Mouse (Mus musculus): ENCODE measurements around the gene G0s2.

Gene G0s2

DNA sequence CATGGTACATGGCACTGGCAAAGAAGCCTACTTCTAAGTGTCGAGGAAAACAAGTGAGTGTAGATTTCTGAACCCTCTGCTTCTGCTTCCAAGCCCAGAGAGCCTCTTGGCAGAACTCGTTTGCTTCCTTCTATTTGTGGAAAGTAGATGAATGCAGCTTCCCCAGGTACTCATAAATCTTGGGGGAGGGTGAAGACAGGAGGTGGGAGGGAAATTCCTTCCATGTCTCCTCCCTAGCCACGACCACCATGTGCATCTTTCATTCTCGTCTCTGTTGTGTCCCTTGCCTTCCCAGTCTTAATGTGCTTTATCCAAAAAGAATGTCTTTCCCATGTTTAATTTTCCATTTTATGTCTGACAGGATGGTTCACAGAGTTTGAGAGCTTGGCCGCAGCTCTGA is 20.4 kb downstream of the G0s2 start:
- DNase-seq (ENCODE audit: low read depth): no peak

- no peak for DNase-seq (ENCODE audit: low read depth)
Measured at GRCm38 (mm10) chr1:193251386-193251785, 21.6 kb downstream of the G0s2 start.

GRCm38 (mm10) chr1:193250026-193250425 is 23.0 kb downstream of the G0s2 start:
- no peak for DNase-seq (ENCODE audit: low read depth)

- no peak for DNase-seq (ENCODE audit: low read depth)
Measured at GRCm38 (mm10) chr1:193244235-193244634, 28.8 kb downstream of the G0s2 start.

DNA sequence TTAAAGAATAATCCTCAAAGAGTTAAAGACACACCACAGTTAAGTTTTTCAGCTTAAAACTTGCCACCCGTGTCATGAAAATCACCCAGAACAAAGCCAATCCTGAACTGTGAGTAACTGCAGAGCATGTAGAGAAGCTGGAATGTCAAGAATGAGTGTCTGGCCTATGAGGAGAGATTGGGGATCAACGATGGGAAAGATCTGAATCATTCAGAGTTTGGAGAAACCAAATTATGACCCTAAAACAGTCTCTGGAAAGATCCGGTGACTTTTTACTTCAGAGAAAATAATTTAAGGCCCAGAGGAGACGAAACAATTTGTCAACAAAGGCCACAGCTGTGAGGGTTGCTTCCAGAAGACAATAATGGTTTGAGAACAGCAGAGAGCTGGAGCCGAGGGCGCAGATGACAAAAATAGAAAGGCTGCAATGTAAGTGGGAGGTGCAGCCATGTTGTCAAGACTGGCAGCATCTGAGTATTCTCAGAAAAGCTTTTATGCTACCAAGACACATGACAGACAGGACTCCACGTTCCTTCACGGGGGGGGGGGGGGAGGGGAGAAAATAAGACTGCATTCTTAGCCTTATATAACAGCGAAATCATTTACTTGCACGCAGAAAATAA is 29.3 kb downstream of the G0s2 start:
- peak; percentile 49 for DNase-seq (ENCODE audit: low read depth)

GRCm38 (mm10) chr1:193242863-193243262 is 30.2 kb downstream of the G0s2 start:
- DNase-seq (ENCODE audit: low read depth): no peak

DNA sequence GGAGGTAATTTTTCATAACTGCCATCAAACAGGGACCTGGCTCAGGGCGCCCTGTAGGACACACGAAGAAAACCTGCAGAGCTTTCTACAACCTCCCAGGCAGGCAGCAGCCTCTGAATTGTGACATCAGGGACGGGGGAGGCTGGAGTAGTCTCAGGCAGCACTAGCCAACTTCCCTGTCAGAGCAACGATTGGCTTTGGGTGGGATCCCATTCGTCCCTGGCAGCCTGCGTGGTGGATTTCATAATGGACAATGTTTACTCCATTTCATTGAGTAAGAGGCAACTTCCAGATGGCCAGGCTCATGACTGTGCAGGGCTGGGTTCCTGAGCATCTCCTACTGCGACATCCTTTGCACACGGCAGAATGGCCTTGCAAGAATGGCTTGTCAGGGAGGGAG is 30.8 kb downstream of the G0s2 start:
- peak; percentile 98 for DNase-seq (ENCODE audit: low read depth)

DNA sequence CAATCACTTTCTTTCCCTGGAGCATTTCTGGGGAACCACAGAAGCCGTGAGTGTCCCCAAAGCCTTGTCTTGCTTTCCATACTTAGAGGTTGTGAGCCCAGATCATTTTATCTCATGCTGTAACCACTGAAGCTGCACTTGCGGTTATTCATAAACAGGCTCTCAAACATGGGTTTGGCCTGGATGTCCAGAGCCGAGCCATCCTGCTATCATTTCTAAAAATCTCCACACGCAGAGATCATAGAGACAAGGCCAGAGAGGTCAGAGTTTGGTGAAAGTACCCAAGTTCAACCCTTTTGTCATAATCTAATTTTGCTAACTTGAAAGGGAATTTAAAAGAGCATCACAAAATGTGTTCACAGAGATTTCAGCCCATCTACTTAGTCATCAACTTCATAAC is 31.6 kb downstream of the G0s2 start:
- DNase-seq (ENCODE audit: low read depth): no peak

GRCm38 (mm10) chr1:193238426-193238825 is 34.6 kb downstream of the G0s2 start:
- no peak for DNase-seq (ENCODE audit: low read depth)

- DNase-seq (ENCODE audit: low read depth): no peak
Measured at GRCm38 (mm10) chr1:193234930-193235329, 38.1 kb downstream of the G0s2 start.

- no peak for DNase-seq (ENCODE audit: low read depth)
Measured at GRCm38 (mm10) chr1:193234130-193234645, 38.8 kb downstream of the G0s2 start.

GRCm38 (mm10) chr1:193232732-193233131 is 40.3 kb downstream of the G0s2 start:
- DNase-seq (ENCODE audit: low read depth): no peak

- DNase-seq (ENCODE audit: low read depth): no peak
Measured at GRCm38 (mm10) chr1:193230935-193231334, 42.1 kb downstream of the G0s2 start.

- DNase-seq (ENCODE audit: low read depth): no peak
Measured at GRCm38 (mm10) chr1:193230531-193230930, 42.5 kb downstream of the G0s2 start.

- no peak for DNase-seq (ENCODE audit: low read depth)
Measured at GRCm38 (mm10) chr1:193229570-193229969, 43.4 kb downstream of the G0s2 start.

GRCm38 (mm10) chr1:193227537-193227936 is 45.5 kb downstream of the G0s2 start:
- DNase-seq (ENCODE audit: low read depth): no peak

- DNase-seq (ENCODE audit: low read depth): peak; percentile 27
Measured at GRCm38 (mm10) chr1:193226724-193227522, 46.1 kb downstream of the G0s2 start.

GRCm38 (mm10) chr1:193226114-193226513 is 46.9 kb downstream of the G0s2 start:
- DNase-seq (ENCODE audit: low read depth): no peak

GRCm38 (mm10) chr1:193225531-193225930 is 47.5 kb downstream of the G0s2 start:
- DNase-seq (ENCODE audit: low read depth): no peak

Measured in fibroblast of lung, adult 2 months (primary cell).